Mouse (Mus musculus): ENCODE measurements around the gene Nipbl.

Nipbl gene

GRCm38 (mm10) chr15:8416500-8417138, 27.6 kb downstream of the Nipbl start:
- DNase-seq: no peak

DNA sequence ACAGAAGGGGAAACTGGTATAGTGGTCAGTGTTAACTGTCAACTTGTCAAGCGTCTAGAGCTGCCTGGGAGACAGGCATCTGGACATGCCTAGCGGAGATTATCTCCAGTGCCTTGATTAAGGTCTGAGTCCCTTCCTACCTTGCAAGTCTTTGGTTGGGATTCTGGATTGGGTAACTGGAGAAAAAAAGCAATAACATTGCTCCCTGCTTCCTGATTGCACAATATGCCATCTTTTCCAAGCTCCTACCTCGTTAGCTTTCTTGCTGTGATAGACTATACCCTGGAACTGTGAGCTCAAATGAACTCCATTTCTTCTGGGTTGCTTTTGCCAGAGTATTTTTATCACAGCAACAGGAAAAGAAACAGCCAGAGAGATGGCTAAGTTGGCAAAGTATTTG, 30.9 kb downstream of the Nipbl start:
- DNase-seq: no peak

- no peak for DNase-seq
These were observed 32.4 kb downstream of the Nipbl start for GRCm38 (mm10) chr15:8411873-8412272.

DNA sequence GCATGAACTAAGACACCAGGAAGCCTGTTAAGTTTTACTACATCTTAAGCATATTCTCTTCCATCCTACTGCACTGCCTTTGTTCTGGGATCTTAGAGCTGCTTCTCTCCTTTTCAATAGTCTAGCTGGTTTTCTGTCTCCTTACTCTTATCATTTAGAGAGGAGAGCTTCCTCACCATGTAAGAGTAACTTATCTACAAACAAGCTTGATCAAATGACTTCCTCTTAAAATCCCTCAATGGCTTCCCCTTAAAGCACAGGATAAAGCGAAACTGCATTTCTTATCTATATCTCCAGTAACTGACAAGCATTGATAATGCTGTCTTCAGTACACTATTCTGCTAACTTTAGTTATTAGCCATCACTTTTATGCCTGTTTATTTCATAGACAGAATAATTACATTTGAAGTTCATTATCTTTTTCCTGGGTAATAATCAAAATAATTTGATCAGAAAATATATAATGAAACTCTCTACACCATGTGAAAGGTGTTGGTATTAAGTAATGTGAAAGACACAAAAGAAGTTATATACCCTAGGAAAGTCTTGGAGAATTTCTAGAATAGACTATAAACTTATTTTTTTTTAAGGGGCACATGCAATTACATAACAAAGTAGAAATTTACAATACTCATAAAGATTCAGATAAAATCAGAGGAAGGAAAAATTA, 33.0 kb downstream of the Nipbl start:
- DNase-seq: no peak

DNA sequence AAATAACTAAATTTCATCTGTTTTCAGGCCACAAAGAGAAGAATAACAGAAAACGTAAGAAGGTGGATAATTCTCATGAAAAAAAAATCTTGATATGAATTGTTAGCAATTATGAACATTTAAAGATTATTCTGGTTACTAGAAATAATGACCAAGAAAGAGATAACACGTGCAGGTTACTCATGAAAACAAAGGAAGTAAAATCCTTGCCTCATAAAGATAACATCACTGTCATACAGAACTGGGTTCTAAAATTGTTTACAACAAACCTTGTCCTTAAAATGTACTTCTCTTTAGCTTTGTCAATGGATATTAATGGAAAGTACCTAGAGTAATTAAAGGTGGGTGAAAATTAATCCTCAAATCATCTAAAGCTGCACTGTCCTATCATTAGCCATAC, 37.2 kb downstream of the Nipbl start:
- DNase-seq: no peak

DNA sequence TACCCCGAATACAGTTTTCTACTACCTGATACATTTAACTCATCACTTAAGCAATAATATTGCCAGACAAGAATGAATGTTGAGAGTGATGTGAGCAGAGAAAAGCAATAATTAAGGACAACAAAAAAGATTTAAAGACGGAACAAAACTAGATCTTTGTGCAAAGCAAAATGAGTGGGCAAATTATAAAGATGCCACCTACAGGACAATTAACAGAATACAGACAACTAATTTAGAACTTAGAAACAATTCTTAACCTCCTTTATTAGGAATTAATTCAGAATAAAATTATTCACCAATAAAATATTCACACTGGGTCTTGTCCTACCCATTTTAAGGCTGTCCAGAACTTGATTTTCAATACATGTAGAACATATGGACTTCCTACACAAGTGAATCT, 38.0 kb downstream of the Nipbl start:
- no peak for DNase-seq

GRCm38 (mm10) chr15:8402591-8402990, 41.7 kb downstream of the Nipbl start:
- no peak for DNase-seq

DNA sequence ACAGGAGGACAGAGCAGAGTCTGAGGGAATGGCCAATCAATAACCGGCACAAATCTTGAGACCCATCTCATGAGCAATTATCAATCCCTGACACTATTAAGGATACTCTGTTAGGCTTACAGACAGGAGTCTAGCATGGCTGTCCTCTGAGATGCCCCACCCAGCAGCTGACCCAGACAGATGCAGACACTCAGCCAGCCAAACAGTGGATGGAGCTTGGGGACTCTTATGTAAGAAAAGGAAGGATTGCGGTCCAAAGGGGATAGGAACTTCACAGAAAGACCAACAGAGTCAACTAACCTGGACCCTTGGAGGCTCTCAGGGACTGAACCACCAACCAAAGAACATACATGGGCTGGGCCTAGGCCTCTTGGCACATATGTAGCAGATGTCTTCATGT, 42.7 kb downstream of the Nipbl start:
- DNase-seq: no peak

- peak; percentile 6 for DNase-seq
These were observed 52.5 kb downstream of the Nipbl start for GRCm38 (mm10) chr15:8391764-8392163.

DNA sequence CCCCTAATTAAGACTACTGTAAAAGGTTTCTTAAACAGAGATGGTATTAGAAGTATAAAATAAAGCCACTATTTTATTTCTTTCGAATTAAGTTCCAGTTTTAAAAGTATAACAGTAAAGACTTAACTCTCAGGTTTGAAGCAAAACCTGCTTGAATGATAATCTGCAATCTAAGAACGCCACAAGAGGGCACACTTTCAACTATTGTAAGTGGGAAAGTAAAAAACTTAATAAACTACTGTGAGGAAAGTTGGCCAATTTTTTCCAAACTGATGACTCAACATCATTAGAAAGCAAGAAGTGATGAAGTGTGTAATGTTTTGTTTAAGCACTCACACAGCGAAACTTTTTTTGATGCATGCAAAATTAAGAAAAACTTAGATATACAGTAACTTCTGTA, 62.0 kb downstream of the Nipbl start:
- no peak for DNase-seq

DNA sequence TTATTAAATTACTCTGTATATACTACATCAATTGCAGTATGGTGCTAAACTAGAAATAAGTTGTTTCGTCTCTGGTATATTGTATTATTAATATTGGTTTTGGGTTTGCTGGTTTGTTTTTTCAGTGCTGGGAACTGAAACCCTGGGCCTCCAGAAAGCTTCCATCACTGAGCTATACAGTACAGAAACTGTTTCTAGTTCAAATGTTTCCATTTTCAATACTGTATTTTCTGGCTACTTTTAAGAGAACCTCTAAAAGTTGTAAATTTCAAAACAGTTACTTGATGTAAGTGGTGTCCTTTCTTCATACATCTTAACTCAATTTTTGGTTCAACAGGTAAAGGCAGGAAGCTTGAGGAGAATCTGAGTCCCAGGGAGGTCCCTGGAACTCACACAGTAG, 68.6 kb downstream of the Nipbl start:
- no peak for DNase-seq

DNA sequence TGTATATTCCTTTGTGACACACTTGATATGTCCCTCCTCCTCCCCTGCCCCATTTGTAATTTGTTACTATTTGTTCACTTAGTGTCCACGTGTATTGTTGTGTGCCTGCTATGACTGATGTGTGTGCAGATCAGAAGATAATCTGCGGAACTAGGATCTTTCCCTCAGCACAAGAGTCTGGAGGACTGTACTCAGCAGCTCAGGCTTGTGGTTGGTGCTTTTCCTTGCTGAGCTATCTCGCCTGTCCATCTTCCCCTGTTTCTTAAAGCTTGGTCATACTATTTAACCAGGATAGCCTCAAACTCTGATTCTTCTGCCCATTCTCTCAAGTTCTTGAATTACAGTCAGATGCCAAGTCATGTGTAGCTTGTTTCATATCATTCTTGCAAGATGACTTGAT, 69.5 kb downstream of the Nipbl start:
- no peak for DNase-seq

GRCm38 (mm10) chr15:8347104-8347773, 97.0 kb downstream of the Nipbl start:
- no peak for DNase-seq

DNA sequence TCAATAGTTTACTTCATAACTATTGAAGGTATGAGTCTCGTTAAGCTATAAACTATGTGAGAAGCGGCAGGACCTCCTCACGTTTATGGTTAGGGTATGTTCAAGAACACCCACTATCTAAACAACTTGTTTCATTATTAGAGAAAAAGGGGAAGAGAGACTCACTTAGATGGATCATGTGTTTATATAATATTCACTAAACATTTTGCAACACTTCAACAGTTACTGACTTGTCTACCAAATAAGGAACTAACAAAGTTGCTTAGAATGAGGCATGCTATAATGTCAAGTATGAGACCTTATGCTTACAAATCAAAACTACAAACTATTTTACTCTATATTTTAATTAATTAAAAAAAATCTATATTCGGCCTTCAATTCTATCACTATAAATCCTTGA, 103.7 kb downstream of the Nipbl start:
- DNase-seq: no peak

DNA sequence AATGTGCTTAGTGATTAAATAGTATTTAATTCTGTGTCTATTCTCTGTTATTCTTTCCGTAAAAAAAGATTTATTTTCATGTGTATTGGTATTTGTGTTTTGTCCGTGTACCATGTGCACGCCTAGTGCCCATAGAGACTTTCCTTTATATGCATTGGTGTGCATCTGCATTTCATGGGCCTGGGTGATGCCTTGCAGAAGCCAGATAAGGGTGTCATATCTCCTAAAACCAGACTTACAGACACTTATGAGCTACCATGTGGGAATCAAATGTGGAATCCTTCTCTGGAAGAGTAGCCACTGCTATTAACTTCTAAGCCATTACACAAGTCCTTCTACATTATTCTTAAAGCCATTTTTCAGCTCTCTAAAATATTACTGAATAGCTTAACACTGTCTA, 112.7 kb downstream of the Nipbl start:
- DNase-seq: peak; percentile 57

DNA sequence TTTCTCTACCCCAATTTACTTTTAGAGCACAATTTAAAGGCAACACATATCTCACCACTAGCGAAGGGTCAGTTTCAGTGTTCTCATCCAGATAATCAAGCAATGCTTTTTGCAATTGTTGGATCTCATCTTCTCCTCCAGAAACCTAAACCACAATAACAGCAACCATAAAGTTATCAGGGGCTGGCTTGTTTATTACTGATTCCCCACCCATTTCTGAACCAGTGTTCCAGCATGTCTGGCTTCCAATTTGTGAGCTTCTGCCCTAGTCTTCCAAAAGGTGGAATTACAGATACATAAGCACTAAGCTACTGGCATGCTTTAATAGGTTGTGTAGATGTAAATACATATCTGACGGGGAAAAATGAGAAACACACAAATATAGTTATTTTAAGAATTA, 118.6 kb downstream of the Nipbl start:
- DNase-seq: no peak

DNA sequence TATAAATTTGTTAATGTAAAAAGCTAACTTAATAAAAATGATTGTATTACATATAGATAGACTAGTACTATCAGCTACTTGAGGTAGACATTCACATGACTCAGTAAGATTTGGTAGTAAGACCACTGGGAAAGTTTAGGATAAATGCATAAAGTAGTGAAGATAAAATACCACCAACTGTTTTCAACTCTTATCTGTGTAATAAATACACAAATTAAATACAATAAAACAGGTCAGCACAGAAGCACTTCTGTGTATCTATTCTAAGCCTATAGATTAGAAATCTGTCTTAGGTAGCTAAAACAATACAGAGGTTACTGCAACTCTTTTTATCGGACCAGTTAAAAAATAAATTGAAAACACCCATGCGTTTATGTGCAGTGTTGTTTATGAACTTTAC, 119.4 kb downstream of the Nipbl start:
- DNase-seq: no peak

GRCm38 (mm10) chr15:8324061-8324460, 120.2 kb downstream of the Nipbl start:
- DNase-seq: no peak

DNA sequence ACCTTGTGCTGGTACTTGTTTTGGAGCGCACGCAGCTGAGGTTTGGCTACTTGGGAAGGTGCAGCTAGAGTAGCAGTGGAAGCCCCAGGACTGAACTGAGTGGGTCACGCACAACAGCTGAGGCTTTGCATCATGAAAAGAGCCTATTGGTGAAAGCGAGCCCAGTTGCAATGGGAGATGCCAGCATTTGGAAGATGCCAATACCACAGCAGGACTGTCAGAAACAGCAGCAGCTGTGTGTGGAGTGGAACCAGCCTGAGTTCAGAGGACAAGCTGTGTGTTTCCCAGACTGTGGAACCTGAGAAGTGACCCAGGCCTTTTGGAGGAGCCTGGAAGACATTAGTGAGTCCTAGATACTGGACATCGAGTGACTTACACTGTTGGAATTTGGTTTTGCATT, 122.8 kb downstream of the Nipbl start:
- no peak for DNase-seq

DNA sequence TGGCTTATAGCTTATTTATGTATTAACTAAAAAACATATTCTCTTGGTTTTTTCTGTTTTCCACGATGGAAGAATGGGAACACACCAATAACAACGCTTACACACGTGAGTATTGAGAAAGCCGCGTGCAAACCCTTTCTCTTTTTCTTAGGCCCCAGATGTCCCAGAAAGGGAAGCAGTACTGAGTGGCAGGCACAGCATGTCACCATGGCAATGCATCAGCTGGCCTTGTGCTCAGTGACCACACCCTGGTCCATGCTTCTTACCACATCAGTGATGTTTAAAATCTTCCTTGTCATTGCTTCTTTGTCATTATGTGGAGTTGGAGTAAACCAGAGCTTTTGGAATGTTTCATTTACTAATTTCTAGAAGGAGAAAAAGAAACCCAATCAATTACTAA, 125.1 kb downstream of the Nipbl start:
- DNase-seq: no peak

DNA sequence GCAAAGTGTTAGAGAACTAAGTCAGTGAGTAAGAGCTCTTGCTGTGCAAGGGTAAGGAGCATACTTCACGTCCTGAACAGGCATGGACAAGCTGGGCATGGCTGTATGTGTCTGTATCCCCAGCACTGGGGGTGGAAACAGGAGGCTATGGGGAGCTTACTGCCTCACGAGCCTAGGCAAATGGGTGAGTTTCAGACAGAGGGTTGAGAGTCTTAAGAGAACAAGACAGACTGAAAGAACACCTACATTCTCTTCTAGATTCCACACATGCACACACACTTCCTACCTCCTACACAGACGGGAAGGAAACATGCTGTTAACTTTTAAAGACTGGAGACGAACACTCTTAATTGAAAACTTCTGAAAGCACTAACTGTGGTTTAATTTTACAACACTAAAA, 126.9 kb downstream of the Nipbl start:
- DNase-seq: no peak

GRCm38 (mm10) chr15:8305474-8305873, 138.8 kb downstream of the Nipbl start:
- no peak for DNase-seq

DNA sequence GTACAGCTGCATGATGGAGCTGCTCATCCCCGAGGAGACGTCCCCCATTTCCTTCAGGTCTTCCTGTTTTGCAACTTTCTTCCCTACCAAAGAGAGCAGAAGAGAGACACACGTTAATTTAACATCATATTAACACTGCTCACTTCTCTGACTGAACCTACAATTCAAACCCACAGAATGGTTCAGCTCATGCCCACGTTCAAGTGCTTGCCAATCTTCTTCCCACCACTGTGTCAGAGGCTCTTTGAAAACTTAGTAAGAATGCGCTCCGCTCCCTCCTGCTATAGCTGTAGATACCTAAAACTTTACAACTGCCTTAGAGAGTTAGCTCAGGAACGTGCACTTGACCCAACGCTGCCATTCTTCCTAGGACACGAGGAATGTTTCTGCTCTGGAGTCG, 141.3 kb downstream of the Nipbl start:
- DNase-seq: no peak

- DNase-seq: no peak
These were observed 150.1 kb downstream of the Nipbl start for GRCm38 (mm10) chr15:8294150-8294549.

DNA sequence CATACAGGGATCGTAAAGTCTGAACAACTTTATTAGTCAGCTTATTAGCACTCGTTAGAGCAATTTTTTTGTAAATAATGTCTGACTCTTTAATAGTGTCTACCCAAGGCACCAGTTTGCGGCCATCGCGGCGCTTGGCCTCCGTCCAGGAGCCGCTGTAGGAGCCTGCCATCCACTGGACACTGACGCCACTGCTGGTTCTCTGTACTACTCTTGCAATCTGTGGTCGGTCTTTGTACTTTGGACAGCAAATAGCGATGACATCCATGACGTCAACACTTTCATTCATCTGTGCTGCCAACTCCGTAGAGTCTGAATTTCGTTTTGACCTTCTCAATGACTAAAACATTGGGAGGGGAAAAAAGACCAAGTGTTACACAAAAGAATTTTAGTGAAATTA, 153.0 kb downstream of the Nipbl start:
- no peak for DNase-seq
